ENCODE assay signal across 26 mouse cellular contexts in genomic region chr2:107507426-107508167, GRCm38 (mm10).
A peak's percentile ranks its signal among the peaks of the same experiment; 100 is the strongest.
DNase-seq lines count a peak whose midpoint lies in the region; ATAC-seq and TF ChIP-seq lines count a peak whose summit lies in the region.
"Had no signal": no experiment of that assay in that cellular context is flagged by ENCODE, and none has a peak within 500 bp of the region (broad histone marks: within the 10 kb centered on the region; RNA-seq: fewer than 3 reads in every experiment).

No protein-coding gene starts in this region.

- H3K36me3 ChIP-seq in forebrain, embryonic 15.5 days, result no peaks in the 10 kb centered on the region
- H3K36me3 ChIP-seq in forebrain, embryonic 13.5 days (ENCODE audit: poor library complexity, severe bottlenecking), result no peaks in the 10 kb centered on the region
- H3K36me3 ChIP-seq in midbrain, embryonic 11.5 days (ENCODE audit: control insufficient read depth, insufficient read depth, low read length), result no peaks in the 10 kb centered on the region
- no peaks in the 10 kb centered on the region for H3K36me3 ChIP-seq in midbrain, embryonic 15.5 days (replicated peaks)
- no peaks in the 10 kb centered on the region for H3K36me3 ChIP-seq in hindbrain, embryonic 16.5 days (ENCODE audit: control insufficient read depth, insufficient read depth, low read length)
- H3K36me3 ChIP-seq: embryonic facial prominence, embryonic 13.5 days had no signal

- H3K4me2 ChIP-seq in forebrain, embryonic 15.5 days (replicated peaks), result no peak overlapping the region
- H3K4me2 ChIP-seq in forebrain, embryonic 13.5 days, result no peak overlapping the region
- H3K4me2 ChIP-seq in midbrain, embryonic 11.5 days, result no peak overlapping the region
- no peak overlapping the region for H3K4me2 ChIP-seq in midbrain, embryonic 15.5 days
- H3K4me2 ChIP-seq in hindbrain, embryonic 16.5 days (ENCODE audit: low read length), result no peak overlapping the region
- H3K4me2 ChIP-seq: embryonic facial prominence, embryonic 13.5 days had no signal

- no peak overlapping the region for H3K4me3 ChIP-seq in forebrain, embryonic 15.5 days
- H3K4me3 ChIP-seq in forebrain, embryonic 13.5 days, result no peak overlapping the region
- no peak overlapping the region for H3K4me3 ChIP-seq in midbrain, embryonic 11.5 days (ENCODE audit: low read depth, low read length)
- no peak overlapping the region for H3K4me3 ChIP-seq in midbrain, embryonic 15.5 days
- no peak overlapping the region for H3K4me3 ChIP-seq in hindbrain, embryonic 16.5 days (ENCODE audit: low read length)
- H3K4me3 ChIP-seq: embryonic facial prominence, embryonic 13.5 days had no signal

- TF ChIP-seq POLR2A in brain, embryonic 14.5 days (IDR thresholded peaks at IDR 0.05; ENCODE audit: borderline replicate concordance, extremely low read depth, insufficient read depth, insufficient read length, poor library complexity, severe bottlenecking), result no peak

- 0 out of 2 replicates have a peak, but pooled peaks have one; percentile 19 for ATAC-seq in forebrain, embryonic 15.5 days (replicated peaks)
- ATAC-seq in forebrain, embryonic 13.5 days, result no peak; the same call in 1 of the 2 replicates
- peak; percentile 69 for ATAC-seq in midbrain, embryonic 11.5 days (ENCODE audit: low FRiP score)
- no peak for ATAC-seq in midbrain, embryonic 15.5 days (replicated peaks)
- peak; percentile 90 for ATAC-seq in hindbrain, embryonic 16.5 days
- ATAC-seq: intestine, embryonic 16.5 days; Patski had no signal

- no peak for TF ChIP-seq CTCF in brain, embryonic 14.5 days (IDR thresholded peaks at IDR 0.05; ENCODE audit: borderline replicate concordance, extremely low read depth, insufficient read depth, insufficient read length)

- H3K9me3 ChIP-seq in forebrain, embryonic 15.5 days, result no peaks in the 10 kb centered on the region
- H3K9me3 ChIP-seq in forebrain, embryonic 13.5 days (replicated peaks), result no peaks in the 10 kb centered on the region
- no peaks in the 10 kb centered on the region for H3K9me3 ChIP-seq in midbrain, embryonic 11.5 days (ENCODE audit: control insufficient read depth, low read length)
- no peaks in the 10 kb centered on the region for H3K9me3 ChIP-seq in midbrain, embryonic 15.5 days
- H3K9me3 ChIP-seq in hindbrain, embryonic 16.5 days (ENCODE audit: control insufficient read depth, low read length), result no peaks in the 10 kb centered on the region
- H3K9me3 ChIP-seq: embryonic facial prominence, embryonic 13.5 days had no signal

- H3K27me3 ChIP-seq in forebrain, embryonic 15.5 days, result no peaks in the 10 kb centered on the region
- H3K27me3 ChIP-seq in forebrain, embryonic 13.5 days, result no peaks in the 10 kb centered on the region
- H3K27me3 ChIP-seq in midbrain, embryonic 11.5 days (ENCODE audit: control insufficient read depth, insufficient read depth, low read length), result no peaks in the 10 kb centered on the region
- no peaks in the 10 kb centered on the region for H3K27me3 ChIP-seq in midbrain, embryonic 15.5 days (replicated peaks)
- no peaks in the 10 kb centered on the region for H3K27me3 ChIP-seq in hindbrain, embryonic 16.5 days (replicated peaks; ENCODE audit: control insufficient read depth, insufficient read depth, low read length)
- H3K27me3 ChIP-seq: embryonic facial prominence, embryonic 13.5 days; Patski had no signal

- H3K9ac ChIP-seq in forebrain, embryonic 15.5 days (replicated peaks), result no peak overlapping the region
- H3K9ac ChIP-seq in forebrain, embryonic 13.5 days, result no peak overlapping the region
- no peak overlapping the region for H3K9ac ChIP-seq in midbrain, embryonic 11.5 days (ENCODE audit: low read length)
- H3K9ac ChIP-seq in midbrain, embryonic 15.5 days, result no peak overlapping the region
- no peak overlapping the region for H3K9ac ChIP-seq in hindbrain, embryonic 16.5 days (ENCODE audit: low read depth, low read length)
- H3K9ac ChIP-seq: embryonic facial prominence, embryonic 13.5 days; liver, embryonic 14.5 days had no signal

- H3K4me1 ChIP-seq in forebrain, embryonic 15.5 days, result no peaks in the 10 kb centered on the region
- no peaks in the 10 kb centered on the region for H3K4me1 ChIP-seq in forebrain, embryonic 13.5 days
- H3K4me1 ChIP-seq in midbrain, embryonic 11.5 days (ENCODE audit: control insufficient read depth, insufficient read depth, low read length), result no peaks in the 10 kb centered on the region; the same call in 1 of the 2 replicates
- no peaks in the 10 kb centered on the region for H3K4me1 ChIP-seq in midbrain, embryonic 15.5 days
- peaks cover 2% of the 10 kb centered on the region; the same call in 1 of the 2 replicates for H3K4me1 ChIP-seq in hindbrain, embryonic 16.5 days (ENCODE audit: control insufficient read depth, insufficient read depth, low read depth, low read length)
- H3K4me1 ChIP-seq: embryonic facial prominence, embryonic 13.5 days had no signal

- H3K27ac ChIP-seq in forebrain, embryonic 15.5 days (replicated peaks), result no peak overlapping the region
- H3K27ac ChIP-seq in forebrain, embryonic 13.5 days, result no peak overlapping the region
- no peak overlapping the region for H3K27ac ChIP-seq in midbrain, embryonic 11.5 days (ENCODE audit: low read depth, low read length)
- no peak overlapping the region for H3K27ac ChIP-seq in midbrain, embryonic 15.5 days
- H3K27ac ChIP-seq in hindbrain, embryonic 16.5 days (ENCODE audit: low read depth, low read length), result no peak overlapping the region
- H3K27ac ChIP-seq: embryonic facial prominence, embryonic 13.5 days; kidney, postnatal 0 days; liver, embryonic 14.5 days had no signal

- DNase-seq in midbrain, embryonic 11.5 days (ENCODE audit: low spot score, missing footprints), result no peak
- peak; percentile 71 for DNase-seq in brain, embryonic 14.5 days (ENCODE audit: low read depth)
- no peak for DNase-seq in embryo, embryonic 11 days
- DNase-seq in cerebellum, adult 9-10 months, result no peak
- DNase-seq: adrenal gland, postnatal 10 days; cerebellum, adult 11 months; cerebellum, adult 9-11 months; gastrocnemius, postnatal 10 days; heart, postnatal 14 days; kidney, adult 8-10 months; kidney, postnatal 4 days; liver; lung, adult 2 months; lung, postnatal 10 days; right cerebral cortex, postnatal 4 days; thymus, adult 2 months; thymus, postnatal 36 days had no signal

Comparison
In these comparisons a context has a peak if more than half of its experiments do, and no peak if none do; other contexts are left out.
1. ATAC-seq: peak in forebrain, embryonic 15.5 days (single experiment), midbrain, embryonic 11.5 days (single experiment) and hindbrain, embryonic 16.5 days (single experiment); none in forebrain, embryonic 13.5 days (single experiment) and midbrain, embryonic 15.5 days (single experiment).